Mouse (Mus musculus) inflammation-experienced regulatory T-cells, adult 6 months (primary cell): ENCODE data around the gene Klhl35. TPM values are rescaled to one million over a fixed set of nuclear protein-coding genes. Genes with fewer than 3 reads are reported as not detected.

Source experiments
- ATAC-seq: one replicate; pipeline ENCODE4 v1.8.0; 2017
- polyA plus RNA-seq, 3 experiments: library from polyadenylated mRNA; unstranded; fragments of 100-300 nt; shearing (Covaris generic); gene quantifications; one replicate each; pipeline ENCODE4 v1.2.1; 2017

The Klhl35 gene
- polyA plus RNA-seq, 3 experiments from 2014 or later, result 0.52 TPM; not detected in 2

DNA sequence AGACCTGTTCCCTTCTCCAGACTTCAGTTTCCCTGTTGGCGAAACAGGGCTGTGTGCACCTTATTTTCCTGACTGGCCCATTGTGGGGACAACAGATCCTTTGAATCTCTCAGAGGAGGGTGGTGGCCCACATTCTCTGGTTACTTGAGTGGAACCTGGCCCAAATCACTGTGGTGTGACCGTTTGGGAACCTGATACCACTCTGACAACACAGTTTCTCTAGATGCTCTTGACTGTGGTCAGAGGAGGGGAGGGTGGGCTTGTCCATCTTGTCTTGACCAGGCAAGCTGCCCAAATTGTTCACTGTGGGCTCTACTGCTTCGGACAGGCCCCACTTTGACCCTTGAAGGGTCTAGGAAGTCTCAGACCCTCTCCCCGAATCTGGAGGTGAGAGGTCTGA is 11.8 kb upstream of the Klhl35 start:
- ATAC-seq, result no peak

DNA sequence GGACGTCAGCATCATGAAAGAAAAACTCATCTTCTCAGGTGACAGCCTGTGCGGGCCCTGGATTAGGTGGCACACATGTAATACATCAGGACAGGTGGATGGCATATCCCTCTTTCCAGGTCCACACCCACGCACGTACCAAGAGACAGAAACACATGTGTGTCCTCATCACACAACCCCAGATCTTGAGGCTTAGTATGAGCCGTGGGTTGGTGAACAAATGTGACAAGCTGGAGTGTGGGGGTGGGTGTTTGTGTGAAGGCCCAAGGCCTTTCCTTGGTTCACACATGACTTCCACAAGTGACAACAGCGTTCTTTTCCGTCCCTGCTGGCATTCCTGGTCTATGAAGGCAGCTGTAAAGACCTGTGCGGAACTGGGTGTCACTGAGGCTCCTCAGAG is 7.0 kb upstream of the Klhl35 start:
- ATAC-seq, result no peak

DNA sequence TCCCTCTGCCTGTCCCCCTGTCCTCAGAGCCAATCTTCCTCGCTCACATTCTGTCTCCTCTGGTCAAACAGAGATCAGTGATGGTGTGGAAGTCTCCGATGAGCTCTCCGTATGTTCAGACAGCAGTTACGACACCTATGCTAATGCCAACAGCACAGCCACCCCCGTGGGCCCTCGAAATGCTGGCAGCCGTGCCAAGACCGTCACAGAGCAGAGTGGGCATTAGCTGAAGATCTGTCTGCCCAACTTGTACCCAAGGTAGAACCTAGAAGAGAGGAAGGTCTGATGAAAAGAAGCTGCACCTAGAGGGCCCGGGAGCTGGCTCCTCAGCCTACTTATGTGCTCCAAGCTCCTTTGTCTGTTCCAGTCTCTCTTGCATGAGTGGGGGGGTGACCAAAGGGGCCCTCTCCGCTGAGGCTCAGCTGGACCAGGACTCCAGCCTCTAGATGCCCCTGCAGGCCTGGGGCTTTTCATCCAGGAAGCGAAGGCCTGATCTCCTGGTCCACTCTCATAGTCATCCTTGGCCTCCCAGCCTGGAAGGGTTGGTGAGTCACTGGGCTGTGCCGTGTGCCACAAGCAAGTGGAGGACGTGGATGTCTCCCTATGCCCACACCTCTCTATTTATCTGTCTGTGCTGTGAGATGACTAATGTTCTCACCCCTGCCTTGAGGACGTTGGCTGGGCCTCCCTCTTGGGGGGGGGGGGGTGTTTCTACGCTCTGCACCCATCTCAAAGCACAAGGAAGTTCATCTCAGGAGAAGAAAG is 5.7 kb upstream of the Klhl35 start:
- no peak for ATAC-seq

DNA sequence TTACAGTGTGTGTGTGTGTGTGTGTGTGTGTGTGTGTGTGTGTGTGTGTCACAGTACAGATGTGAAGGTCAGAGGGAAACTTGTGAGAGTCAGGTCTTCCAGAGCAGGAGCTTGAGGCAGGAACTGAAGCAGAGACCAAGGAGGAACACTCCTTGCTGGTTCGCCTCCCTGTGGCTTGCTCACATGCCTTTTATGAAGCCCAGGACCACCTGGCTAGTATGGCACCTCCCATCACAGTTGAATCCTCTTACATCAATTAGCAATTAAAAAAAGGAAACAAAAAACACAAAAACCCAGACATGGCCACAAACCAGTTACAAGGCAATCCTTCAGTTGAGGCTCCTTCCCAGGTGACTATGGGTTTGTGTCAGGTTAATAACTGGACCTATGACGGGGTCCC is 2.7 kb upstream of the Klhl35 start:
- ATAC-seq, result no peak

DNA sequence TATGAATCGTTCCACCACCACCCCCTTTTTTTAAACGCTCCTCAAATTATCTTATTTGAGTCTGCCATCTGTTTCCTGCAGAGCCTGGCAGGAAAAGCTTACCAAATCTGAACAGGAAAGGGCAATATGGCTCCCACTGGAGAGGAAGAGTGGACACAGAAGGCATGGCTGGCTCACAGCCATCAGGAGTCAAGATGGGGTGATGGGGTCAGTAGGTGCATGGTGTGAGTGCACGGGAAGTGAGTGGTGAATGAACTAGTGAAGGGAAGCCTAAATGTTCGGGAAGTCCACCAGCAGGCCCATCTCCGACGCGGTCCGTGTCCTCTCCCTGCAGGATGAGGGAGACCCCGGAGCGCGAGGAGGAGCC is 2.1 kb downstream of the Klhl35 start:
- no peak for ATAC-seq

DNA sequence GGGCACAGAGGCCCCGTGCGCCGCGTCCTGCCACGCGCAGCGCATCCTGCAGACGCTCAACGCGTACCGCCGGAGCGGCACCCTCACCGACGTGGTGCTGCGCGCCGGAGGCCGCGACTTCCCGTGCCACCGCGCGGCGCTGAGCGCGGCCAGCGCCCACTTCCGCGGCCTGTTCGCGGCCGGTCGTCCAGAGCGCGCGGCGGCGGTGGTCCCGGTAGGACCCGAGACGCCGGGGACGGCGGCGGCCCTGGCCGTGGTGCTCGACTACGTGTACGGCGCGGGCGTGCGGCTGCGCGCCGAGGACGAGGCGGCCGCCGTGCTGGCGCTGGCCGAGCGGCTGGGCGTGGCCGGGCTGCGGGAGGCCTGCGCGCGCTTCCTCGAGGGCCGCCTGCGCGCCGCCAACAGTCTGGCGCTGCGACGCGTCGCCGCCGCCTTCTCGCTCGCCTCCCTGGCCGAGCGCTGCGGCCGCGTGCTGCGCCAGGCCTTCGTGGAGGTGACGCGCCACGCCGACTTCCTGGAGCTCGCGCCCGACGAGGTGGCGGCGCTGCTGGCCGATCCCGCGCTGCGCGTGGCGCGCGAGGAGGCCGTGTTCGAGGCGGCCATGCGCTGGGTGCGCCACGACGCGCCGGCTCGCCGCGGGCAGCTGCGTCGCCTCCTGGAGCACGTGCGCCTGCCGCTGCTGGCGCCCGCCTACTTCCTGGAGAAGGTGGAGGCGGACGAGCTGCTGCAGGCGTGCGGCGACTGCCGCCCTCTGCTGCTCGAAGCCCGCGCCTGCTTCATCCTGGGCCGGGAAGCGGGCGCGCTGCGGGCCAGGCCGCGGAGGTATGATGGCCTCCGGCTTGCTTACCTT is 2.7 kb downstream of the Klhl35 start:
- ATAC-seq, result peak; percentile 78

DNA sequence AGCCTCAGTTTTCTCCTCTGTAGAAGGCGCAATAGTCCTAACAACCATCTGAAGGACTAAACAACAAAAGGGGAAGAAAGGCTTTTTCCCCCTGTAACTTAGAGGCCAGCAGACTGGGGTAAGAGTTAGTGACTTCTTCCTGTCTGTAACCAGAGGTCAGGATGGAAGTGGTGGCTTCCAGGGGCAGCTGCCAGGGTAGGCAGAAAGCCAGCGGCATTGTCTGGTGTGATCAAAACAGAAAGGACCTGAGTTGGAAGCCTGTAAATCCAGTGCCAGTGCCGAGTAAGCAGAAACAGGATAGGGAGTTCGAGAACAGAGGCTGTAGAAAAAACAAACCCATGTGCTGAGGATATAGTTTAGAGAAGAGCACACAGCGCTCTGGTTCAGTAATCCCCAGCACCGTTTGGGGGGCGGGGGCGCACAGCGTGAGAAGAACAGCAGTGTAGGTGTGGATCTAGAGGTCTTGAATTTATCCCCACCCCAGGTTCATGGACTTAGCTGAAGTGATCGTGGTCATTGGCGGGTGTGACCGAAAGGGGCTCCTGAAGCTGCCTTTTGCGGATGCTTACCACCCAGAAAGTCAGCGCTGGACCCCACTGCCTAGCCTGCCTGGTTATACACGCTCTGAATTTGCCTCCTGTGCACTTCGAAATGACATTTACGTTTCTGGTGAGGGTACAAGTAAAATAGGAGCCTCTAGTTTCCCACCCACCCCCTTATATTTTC is 4.0 kb downstream of the Klhl35 start:
- ATAC-seq, result no peak

DNA sequence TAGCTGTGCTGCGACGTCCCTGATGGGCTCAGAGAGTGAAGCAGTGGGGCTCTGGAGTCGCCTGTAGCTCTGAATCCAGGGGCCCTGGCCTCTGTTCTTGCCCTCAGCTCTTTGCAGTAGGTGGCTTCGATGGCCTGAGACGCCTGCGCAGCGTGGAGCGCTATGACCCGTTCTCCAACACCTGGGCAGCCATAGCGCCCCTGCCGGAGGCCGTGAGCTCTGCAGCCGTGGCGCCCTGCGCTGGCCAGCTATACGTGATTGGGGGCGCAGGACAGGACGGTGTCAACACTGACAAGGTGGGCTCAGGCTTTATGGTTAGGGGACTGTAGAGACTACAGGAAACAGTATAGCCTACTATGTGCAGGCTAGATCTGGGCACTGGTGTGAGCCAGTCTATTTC is 5.8 kb downstream of the Klhl35 start:
- no peak for ATAC-seq

DNA sequence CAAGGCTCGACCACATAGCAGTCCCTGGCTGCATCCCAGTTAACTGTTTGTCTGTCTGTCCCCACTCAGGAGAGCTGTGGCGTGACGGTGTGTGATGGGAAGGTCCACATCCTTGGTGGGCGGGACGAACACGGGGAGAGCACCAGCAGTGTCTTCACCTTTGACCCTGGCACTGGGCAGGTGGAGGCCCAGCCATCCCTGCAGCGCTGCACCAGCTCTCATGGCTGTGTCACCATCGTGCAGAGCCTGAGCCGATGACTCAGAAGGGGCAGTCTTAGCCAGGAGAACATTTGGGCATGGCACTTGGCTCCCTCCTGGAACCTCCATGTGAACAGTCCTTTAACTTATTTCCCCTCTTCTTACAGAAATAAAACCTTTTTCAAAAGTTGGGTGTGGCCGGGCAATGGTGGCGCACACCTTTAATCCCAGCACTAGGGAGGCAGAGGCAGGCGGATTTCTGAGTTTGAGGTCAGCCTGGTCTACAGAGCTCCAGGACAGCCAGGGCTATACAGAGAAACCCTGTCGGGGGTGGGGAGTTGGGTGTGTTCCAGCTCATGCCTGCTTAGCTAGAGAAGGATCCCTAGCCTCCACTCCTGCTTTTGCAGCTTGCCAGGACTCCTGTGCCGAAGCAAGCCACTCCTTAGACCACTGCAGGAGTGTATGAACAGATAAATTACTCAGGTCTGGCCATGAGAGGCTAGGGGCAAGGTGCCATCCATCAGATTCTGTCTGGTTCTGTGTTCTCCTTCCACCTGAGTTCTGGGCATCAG is 8.0 kb downstream of the Klhl35 start:
- ATAC-seq, result no peak

DNA sequence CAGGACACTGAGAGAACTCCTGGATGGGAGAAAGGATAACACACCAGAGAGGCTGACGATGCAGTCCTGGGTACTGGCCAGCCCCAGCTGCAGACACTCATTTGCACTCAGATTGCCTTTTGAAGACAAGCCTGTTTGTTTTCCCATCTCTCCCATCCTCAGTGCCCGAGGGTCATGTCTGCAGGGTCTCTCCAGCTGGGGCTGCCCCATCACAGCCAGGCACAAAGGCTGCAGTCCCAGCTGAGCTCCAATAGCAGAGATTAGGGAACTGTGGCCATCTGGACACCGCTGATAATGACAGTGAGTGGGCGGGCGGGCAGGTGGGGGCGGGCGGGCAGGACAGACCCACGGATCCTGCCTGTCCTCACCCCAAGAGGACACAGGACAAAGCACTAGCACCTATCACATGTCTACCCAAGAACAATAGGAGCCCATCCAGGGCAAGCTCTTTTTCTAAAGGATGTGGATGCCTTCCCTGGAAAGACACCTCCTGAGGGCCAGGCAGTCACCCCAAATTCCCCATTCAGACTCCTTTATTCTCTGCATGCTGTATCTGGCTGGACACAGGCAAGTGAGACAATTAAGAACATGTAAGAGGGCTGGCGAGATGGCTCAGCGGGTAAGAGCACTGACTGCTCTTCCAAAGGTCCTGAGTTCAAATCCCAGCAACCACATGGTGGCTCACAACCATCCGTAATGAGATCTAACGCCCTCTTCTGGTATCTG is 9.2 kb downstream of the Klhl35 start:
- ATAC-seq, result no peak

DNA sequence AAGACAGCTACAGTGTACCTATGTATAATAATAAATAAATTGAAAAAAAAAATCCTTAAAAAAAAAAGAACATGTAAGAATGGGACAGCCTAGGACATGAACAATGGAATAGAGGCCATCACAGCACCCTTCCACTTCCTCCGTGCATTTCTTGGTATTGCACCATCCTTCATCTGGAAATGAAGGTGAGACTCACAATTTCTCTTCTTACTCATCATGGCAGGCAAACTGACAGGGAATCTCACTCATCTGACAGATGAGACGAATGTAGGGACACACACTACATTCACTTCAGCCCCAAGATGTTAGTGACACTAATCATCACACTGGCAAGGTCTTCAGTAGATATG is 9.7 kb downstream of the Klhl35 start:
- no peak for ATAC-seq

DNA sequence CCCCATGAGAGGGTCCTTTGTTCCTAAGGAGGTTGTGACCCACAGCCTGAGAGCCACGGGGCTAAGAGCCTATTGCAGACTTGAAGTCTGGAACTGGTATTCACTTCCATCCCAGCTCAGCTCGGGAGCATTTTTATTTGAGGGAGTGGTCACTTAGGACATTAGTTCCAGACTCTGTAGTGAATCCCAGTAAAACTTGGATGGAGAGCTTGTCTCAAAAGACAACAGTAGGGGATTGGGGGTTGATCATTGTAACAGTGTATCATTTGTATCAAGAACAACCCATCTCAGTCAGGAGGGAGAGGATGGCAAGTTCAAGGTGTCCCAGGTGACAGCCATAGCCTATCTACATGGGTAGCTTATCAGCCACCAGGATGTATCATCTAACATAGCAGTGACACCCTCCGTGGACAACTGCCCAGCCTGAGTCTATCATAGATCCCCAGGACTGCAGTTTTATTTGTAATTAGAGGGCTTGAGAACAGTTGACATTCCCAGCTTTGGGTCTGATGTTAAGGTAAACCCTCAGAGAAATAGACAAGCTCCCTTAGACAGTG is 10.8 kb downstream of the Klhl35 start:
- no peak for ATAC-seq

DNA sequence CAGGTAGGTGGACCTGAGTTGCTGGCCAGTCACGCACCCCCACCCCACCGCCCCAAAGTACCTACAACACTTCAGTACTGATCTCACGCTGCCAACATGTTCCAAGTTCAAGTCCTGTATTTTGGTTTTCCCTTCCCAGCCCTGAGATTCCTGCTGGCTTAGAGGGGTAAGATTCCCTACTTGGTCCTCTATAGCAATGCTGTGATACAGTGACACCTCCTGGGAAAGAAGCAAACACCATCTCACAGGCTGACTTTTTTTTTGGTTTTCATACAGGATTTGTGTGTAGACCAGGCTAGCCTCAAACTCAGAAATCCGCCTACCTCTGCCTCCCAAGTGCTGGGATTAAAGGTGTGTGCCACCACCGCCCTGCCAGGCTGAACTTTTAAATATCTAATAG is 11.4 kb downstream of the Klhl35 start:
- no peak for ATAC-seq

DNA sequence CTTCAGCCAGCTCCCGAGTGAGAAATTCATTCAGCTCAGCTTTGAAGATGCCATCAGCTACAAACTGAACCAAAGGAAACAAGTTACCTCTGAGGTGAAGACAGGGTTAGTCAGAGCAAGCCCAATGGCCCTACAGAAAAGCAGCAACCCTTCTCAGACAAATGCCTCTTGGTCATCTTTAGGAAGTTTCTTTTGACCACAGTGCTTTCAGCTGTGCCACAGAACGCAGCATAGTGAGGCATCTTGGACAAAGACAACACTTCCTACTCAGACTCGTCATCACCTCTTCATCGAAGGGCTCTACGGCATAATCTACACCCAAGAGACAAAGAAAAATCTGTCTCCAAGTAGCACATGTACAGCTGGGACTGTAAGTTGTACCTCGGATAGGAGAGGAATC is 16.8 kb downstream of the Klhl35 start:
- no peak for ATAC-seq

DNA sequence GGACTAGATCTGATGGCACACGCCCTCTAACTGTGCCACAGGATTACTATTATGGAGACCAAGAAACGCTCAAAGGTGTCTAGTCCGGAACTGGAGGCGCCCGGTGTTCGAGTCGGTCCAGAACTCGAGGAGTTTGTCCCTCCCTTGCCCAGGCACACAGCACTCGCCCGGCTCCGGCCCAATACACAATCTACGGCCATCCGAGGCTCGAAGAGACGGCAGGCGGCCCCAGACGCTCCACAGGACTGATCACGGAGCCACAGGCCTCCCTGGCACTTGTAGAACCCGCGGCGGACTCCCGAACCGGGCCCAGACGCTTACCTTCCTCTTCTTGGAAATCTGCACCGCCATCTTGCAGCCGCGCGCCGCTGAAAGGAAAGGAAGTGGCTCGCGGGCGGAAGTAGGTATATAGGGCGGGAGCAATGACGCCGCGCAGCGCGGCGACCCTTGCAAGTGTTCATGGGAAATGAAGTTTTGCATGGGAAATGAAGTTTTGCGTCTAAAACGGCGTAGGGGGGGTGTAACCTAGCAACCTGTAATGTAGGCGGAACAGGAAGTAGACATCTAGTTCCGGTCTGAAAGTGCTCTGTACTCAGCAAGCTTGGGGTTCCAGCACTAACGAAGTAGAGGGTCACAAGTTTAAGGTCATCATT is 17.6 kb downstream of the Klhl35 start, which contains the start of gene Rps3:
Gene Rps3, minus strand, starts transcription at position 468 of the 653 bp plus-strand sequence.
- peak; percentile 97 for ATAC-seq

DNA sequence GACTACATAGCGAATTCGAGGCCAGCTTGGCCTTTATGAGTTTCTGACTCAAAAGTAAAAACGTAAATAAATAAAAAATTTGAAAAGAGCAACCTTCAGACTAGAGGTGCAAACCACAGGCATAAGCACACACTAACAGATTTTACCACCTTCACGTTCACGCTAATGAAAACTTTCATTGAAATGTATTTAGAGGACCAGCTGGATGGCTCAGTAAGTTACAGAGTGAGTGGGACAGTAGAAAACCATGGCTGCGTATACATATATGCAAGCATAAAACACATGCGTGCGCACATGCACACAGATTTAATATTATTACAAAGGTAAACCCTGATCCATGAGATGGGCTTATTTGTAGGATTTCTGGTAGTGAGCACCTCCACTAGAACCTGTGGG is 18.1 kb downstream of the Klhl35 start:
- no peak for ATAC-seq

DNA sequence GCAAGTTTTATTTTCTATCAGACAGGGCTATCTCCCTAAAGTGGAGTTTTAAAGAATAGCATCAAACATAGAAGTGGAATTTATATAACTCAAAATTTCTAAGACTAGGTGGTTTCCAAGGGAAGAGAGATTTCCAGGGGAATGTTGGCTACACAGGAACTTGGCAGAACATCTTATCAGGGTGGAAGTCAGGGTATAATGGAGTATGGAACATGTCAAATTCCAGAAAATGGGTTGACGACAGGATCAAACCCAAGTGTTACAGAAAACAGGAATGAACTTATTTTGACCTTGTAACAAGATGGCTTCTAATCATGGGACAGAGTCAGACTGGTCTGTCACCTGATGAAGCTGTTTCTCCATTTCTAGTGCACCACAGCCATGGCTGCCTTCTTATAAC is 18.9 kb downstream of the Klhl35 start:
- ATAC-seq, result no peak

DNA sequence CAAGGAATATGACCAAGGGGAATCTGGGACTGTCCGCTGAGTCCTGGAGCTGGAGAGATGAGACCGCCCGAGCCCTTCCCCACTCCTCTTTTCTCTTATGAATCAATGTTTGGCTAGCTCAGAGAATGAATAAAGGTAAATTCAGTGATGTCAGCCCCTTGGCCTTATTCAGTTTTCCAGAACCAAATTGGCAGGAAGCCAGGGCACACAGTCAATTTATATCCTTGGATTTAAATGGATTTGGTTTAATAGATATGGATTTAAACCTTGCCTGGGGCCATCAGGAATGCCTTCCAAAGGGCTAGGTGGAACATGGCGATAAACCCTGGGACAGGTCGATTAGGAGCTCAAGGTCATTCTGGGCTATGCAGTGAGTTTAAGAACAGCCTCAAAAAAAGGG is 23.9 kb downstream of the Klhl35 start:
- ATAC-seq, result no peak

DNA sequence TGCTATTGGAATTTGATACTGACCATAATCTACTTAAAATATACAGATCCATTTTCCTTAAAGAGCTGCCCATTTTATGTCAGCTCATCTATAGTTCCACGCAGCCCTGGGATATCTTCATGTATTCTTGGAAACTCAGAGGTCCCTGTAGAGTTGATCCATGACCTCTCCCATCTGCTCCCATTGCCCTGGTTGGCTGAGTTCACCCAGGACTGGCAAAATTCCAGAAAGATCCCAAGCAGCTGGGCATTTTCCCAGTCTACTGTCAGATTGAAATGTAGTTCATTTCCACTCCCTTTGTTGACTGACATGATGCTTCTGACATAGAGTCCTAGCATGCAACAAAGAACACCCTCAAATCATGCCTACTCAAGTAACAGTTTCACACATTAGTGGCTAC is 33.3 kb downstream of the Klhl35 start:
- ATAC-seq, result no peak

DNA sequence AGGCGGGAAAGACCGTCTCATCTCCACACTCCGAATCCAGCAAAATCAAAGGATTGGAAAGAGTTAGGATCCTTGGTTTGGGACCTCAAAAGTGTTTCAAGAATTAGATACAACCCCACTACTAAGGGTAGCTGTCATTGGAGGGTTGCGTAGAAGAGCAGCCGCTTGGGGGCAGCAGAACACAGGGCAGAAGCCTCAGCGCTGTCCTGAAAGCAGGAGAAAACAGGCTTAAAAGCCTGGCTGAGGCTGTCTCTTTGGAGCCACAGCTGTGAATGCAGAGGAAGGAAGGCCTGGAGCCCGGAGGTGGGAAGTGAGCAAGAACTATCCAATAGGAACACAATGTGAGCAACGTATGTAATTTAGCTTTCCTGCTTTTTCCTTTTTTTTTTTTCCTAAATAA is 34.4 kb downstream of the Klhl35 start:
- ATAC-seq, result peak; percentile 71

DNA sequence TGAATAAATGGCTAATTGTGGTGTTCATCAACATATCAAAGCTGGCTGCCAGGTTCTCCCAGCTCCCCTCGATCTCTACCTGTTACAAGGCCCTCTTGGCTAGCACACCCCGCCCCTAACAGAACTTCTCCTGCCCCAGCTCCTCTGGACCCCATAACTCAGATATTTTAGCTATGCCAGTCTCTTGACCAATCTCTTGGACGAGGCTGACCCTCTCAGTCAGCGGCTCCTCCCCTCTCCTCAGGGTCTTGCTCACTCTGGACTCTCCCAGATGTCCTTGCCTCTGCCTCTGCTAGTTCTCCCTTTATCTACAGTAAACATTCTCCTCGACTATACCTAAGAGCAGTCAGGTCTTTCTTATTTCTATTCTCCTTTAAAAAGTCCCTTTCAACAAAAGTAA is 34.9 kb downstream of the Klhl35 start:
- ATAC-seq, result no peak
